Mouse (Mus musculus): Measurements from ENCODE around the gene Mea1. TPM values are rescaled to one million over a fixed set of nuclear protein-coding genes. Genes with fewer than 3 reads are reported as not detected.

Gene Mea1
- polyA plus RNA-seq, 1 experiment from 2014 or later, result 240 TPM

- WGBS, result 94% methylated on average over 14 of the region's 14 CpGs
- H3K4me1 ChIP-seq (ENCODE audit: control insufficient read depth, insufficient read depth, low read length), result peaks cover 18% of the 10 kb centered on the region
- no peak overlapping the region for H3K4me3 ChIP-seq (replicated peaks; ENCODE audit: low read depth, low read length)
- no peak overlapping the region for H3K27ac ChIP-seq (replicated peaks; ENCODE audit: low read depth, low read length)
- DNase-seq (no peak), ATAC-seq (ENCODE audit: low FRiP score, low TSS enrichment) (no peak)
- H3K27me3 ChIP-seq (ENCODE audit: control insufficient read depth, insufficient read depth, low read length), result no peaks in the 10 kb centered on the region
- H3K9me3 ChIP-seq (ENCODE audit: control insufficient read depth, low read length), result no peaks in the 10 kb centered on the region
- no peaks in the 10 kb centered on the region for H3K36me3 ChIP-seq (ENCODE audit: control insufficient read depth, insufficient read depth, low read length)
- no peak overlapping the region for H3K9ac ChIP-seq (replicated peaks; ENCODE audit: low read length)
- H3K4me2 ChIP-seq (ENCODE audit: low read length), result no peak overlapping the region
Measured at GRCm38 (mm10) chr17:46706375-46707089, 27.9 kb downstream of the Mea1 start.

GRCm38 (mm10) chr17:46710959-46711597, 32.5 kb downstream of the Mea1 start, which contains the start of gene Pex6:
Gene Pex6 (plus strand): TSS chr17:46711463.
- Histone ChIP-seq H3K27me3 (ENCODE audit: control insufficient read depth, insufficient read depth, low read length) (no peaks in the 10 kb centered on the region), H3K27ac (replicated peaks; ENCODE audit: low read depth, low read length) (peak within 1 kb of the TSS; percentile 77), H3K4me2 (ENCODE audit: low read length) (peak within 1 kb of the TSS; percentile 99), H3K36me3 (ENCODE audit: control insufficient read depth, insufficient read depth, low read length) (peaks cover 22% of the 10 kb centered on the region), H3K4me3 (replicated peaks; ENCODE audit: low read depth, low read length) (peak within 1 kb of the TSS; percentile 93), H3K9ac (replicated peaks; ENCODE audit: low read length) (peak within 1 kb of the TSS; percentile 80), H3K4me1 (ENCODE audit: control insufficient read depth, insufficient read depth, low read length) (peaks cover 16% of the 10 kb centered on the region), H3K9me3 (ENCODE audit: control insufficient read depth, low read length) (no peaks in the 10 kb centered on the region)
- ATAC-seq (ENCODE audit: low FRiP score, low TSS enrichment), result peak; percentile 92
- DNase-seq, result peak; percentile 97
- whole genome bisulfite sequencing, result 8% methylated on average over 36 of the region's 36 CpGs

GRCm38 (mm10) chr17:46711612-46712271, 33.1 kb downstream of the Mea1 start:
- peak; percentile 4; the same call in 1 of the 2 replicates for ATAC-seq (ENCODE audit: low FRiP score, low TSS enrichment)
- under 1% methylated on average over 75 of the region's 76 CpGs for WGBS
- Histone ChIP-seq H3K4me3 (replicated peaks; ENCODE audit: low read depth, low read length) (peak overlapping the region; percentile 93), H3K4me2 (ENCODE audit: low read length) (peak overlapping the region; percentile 99), H3K27me3 (ENCODE audit: control insufficient read depth, insufficient read depth, low read length) (no peaks in the 10 kb centered on the region), H3K4me1 (ENCODE audit: control insufficient read depth, insufficient read depth, low read length) (peaks cover 16% of the 10 kb centered on the region), H3K27ac (replicated peaks; ENCODE audit: low read depth, low read length) (peak overlapping the region; percentile 77), H3K9me3 (ENCODE audit: control insufficient read depth, low read length) (no peaks in the 10 kb centered on the region), H3K9ac (replicated peaks; ENCODE audit: low read length) (peak overlapping the region; percentile 80), H3K36me3 (ENCODE audit: control insufficient read depth, insufficient read depth, low read length) (peaks cover 28% of the 10 kb centered on the region)
- DNase-seq, result no peak

- H3K4me1 ChIP-seq (ENCODE audit: control insufficient read depth, insufficient read depth, low read length), result peaks cover 16% of the 10 kb centered on the region
- no peak for DNase-seq
- H3K4me3 ChIP-seq (replicated peaks; ENCODE audit: low read depth, low read length), result peak overlapping the region; percentile 93
- WGBS, result 83% methylated on average over 7 of the region's 7 CpGs
- H3K27ac ChIP-seq (replicated peaks; ENCODE audit: low read depth, low read length), result no peak overlapping the region
- H3K9me3 ChIP-seq (ENCODE audit: control insufficient read depth, low read length), result no peaks in the 10 kb centered on the region
- ATAC-seq (ENCODE audit: low FRiP score, low TSS enrichment), result no peak
- peak overlapping the region; percentile 80 for H3K9ac ChIP-seq (replicated peaks; ENCODE audit: low read length)
- no peaks in the 10 kb centered on the region for H3K27me3 ChIP-seq (ENCODE audit: control insufficient read depth, insufficient read depth, low read length)
- peak overlapping the region; percentile 99 for H3K4me2 ChIP-seq (ENCODE audit: low read length)
- peaks cover 32% of the 10 kb centered on the region for H3K36me3 ChIP-seq (ENCODE audit: control insufficient read depth, insufficient read depth, low read length)
Measured at GRCm38 (mm10) chr17:46712442-46712841, 33.8 kb downstream of the Mea1 start.

- no peak for ATAC-seq (ENCODE audit: low FRiP score, low TSS enrichment)
- Histone ChIP-seq H3K27me3 (ENCODE audit: control insufficient read depth, insufficient read depth, low read length) (no peaks in the 10 kb centered on the region), H3K36me3 (ENCODE audit: control insufficient read depth, insufficient read depth, low read length) (peaks cover 32% of the 10 kb centered on the region), H3K27ac (replicated peaks; ENCODE audit: low read depth, low read length) (no peak overlapping the region), H3K4me3 (replicated peaks; ENCODE audit: low read depth, low read length) (no peak overlapping the region), H3K4me1 (ENCODE audit: control insufficient read depth, insufficient read depth, low read length) (peaks cover 16% of the 10 kb centered on the region), H3K9me3 (ENCODE audit: control insufficient read depth, low read length) (no peaks in the 10 kb centered on the region), H3K9ac (replicated peaks; ENCODE audit: low read length) (no peak overlapping the region), H3K4me2 (ENCODE audit: low read length) (no peak overlapping the region)
- DNase-seq, result no peak
- WGBS, result 92% methylated on average over 9 of the region's 9 CpGs
Measured at GRCm38 (mm10) chr17:46713849-46714248, 35.3 kb downstream of the Mea1 start.

GRCm38 (mm10) chr17:46714756-46715481, 36.3 kb downstream of the Mea1 start:
- ATAC-seq (ENCODE audit: low FRiP score, low TSS enrichment) (no peak), DNase-seq (no peak)
- Histone ChIP-seq H3K27me3 (ENCODE audit: control insufficient read depth, insufficient read depth, low read length) (no peaks in the 10 kb centered on the region), H3K9ac (replicated peaks; ENCODE audit: low read length) (no peak overlapping the region), H3K4me3 (replicated peaks; ENCODE audit: low read depth, low read length) (no peak overlapping the region), H3K4me2 (ENCODE audit: low read length) (no peak overlapping the region), H3K9me3 (ENCODE audit: control insufficient read depth, low read length) (no peaks in the 10 kb centered on the region), H3K36me3 (ENCODE audit: control insufficient read depth, insufficient read depth, low read length) (peaks cover 32% of the 10 kb centered on the region), H3K4me1 (ENCODE audit: control insufficient read depth, insufficient read depth, low read length) (peaks cover 16% of the 10 kb centered on the region), H3K27ac (replicated peaks; ENCODE audit: low read depth, low read length) (no peak overlapping the region)
- WGBS, result 97% methylated on average over 11 of the region's 11 CpGs

GRCm38 (mm10) chr17:46721077-46721476, 42.5 kb downstream of the Mea1 start:
- H3K4me1 ChIP-seq (ENCODE audit: control insufficient read depth, insufficient read depth, low read length), result no peaks in the 10 kb centered on the region
- H3K27ac ChIP-seq (replicated peaks; ENCODE audit: low read depth, low read length), result no peak overlapping the region
- WGBS, result 86% methylated on average over 7 of the region's 7 CpGs
- H3K9me3 ChIP-seq (ENCODE audit: control insufficient read depth, low read length), result no peaks in the 10 kb centered on the region
- H3K36me3 ChIP-seq (ENCODE audit: control insufficient read depth, insufficient read depth, low read length), result peaks cover 50% of the 10 kb centered on the region
- ATAC-seq (ENCODE audit: low FRiP score, low TSS enrichment), result no peak
- no peak overlapping the region for H3K4me2 ChIP-seq (ENCODE audit: low read length)
- no peaks in the 10 kb centered on the region for H3K27me3 ChIP-seq (ENCODE audit: control insufficient read depth, insufficient read depth, low read length)
- no peak for DNase-seq
- H3K9ac ChIP-seq (replicated peaks; ENCODE audit: low read length), result no peak overlapping the region
- H3K4me3 ChIP-seq (replicated peaks; ENCODE audit: low read depth, low read length), result no peak overlapping the region

- ATAC-seq (ENCODE audit: low FRiP score, low TSS enrichment) (no peak), DNase-seq (no peak)
- Histone ChIP-seq H3K4me1 (ENCODE audit: control insufficient read depth, insufficient read depth, low read length) (no peaks in the 10 kb centered on the region), H3K27me3 (ENCODE audit: control insufficient read depth, insufficient read depth, low read length) (no peaks in the 10 kb centered on the region), H3K9ac (replicated peaks; ENCODE audit: low read length) (no peak overlapping the region), H3K27ac (replicated peaks; ENCODE audit: low read depth, low read length) (no peak overlapping the region), H3K4me3 (replicated peaks; ENCODE audit: low read depth, low read length) (no peak overlapping the region), H3K4me2 (ENCODE audit: low read length) (no peak overlapping the region), H3K36me3 (ENCODE audit: control insufficient read depth, insufficient read depth, low read length) (peaks cover 39% of the 10 kb centered on the region; the same call in 1 of the 2 replicates), H3K9me3 (ENCODE audit: control insufficient read depth, low read length) (no peaks in the 10 kb centered on the region)
- 80% methylated on average over 19 of the region's 20 CpGs for WGBS
Measured at GRCm38 (mm10) chr17:46724477-46725084, 46.0 kb downstream of the Mea1 start.
